Mouse (Mus musculus): ENCODE measurements around the gene Psmd6. TPM values are rescaled to one million over a fixed set of nuclear protein-coding genes. Genes with fewer than 3 reads are reported as not detected.

Psmd6 gene
- polyA plus RNA-seq, 1 experiment, result 22.4 TPM

GRCm38 (mm10) chr14:14066241-14066640, 54.5 kb downstream of the Psmd6 start:
- WGBS, result 25% methylated on average over 6 of the region's 6 CpGs
- no peak for DNase-seq (ENCODE audit: low read depth, low spot score)

DNA sequence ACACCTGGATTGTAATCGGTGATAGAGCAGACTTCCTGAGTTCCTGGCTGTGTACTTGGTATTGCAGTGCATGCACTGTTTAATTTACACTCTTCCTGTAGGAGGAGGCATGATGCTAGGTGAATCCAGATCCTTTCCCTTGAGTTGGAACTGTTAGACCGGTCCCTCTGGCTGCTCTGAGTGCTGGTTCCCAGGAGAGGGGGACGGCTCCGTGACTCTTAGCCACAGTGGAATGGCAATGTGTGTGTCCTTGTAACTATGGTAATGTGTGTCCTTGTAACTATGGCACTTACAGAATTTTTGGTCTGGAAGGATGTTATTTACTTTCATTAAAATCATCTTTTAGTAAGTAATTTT, 55.7 kb downstream of the Psmd6 start:
- WGBS, result 26% methylated on average over 4 of the region's 4 CpGs
- DNase-seq (ENCODE audit: low read depth, low spot score), result no peak

DNA sequence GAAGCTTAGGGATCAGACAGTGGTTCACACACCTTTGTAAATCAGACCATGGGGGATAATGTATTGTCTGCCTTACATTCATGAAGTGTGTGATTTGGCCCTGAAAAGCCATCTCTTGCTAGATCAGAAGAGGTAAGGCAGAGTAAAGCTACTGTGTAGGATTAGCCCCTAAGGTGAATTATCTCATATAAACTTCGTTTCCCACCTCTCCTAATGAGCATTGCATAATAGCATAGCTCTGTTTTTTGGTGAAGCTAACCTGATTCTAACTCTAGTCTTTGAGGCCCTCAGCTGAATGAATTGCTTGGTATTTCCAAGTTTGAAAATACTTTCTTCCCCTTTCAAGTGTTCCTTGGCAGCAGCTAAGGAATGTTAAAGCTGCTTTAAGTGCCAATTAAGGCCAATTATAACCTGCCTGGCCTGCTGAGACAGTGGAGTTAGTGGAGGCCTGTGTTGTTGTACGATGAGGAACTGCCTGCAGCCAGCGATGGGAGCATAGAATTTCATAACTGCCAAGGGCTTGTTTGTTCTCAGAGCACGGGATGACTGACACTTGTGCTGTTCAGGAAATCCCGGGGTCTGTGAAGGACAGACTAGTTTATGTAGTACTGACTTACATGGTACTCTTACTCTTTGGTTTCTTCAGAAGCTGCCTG, 56.2 kb downstream of the Psmd6 start:
- no peak for DNase-seq (ENCODE audit: low read depth, low spot score)
- WGBS, result 13% methylated on average over 5 of the region's 5 CpGs

- whole genome bisulfite sequencing, result 52% methylated on average over 5 of the region's 5 CpGs
- no peak for DNase-seq (ENCODE audit: low read depth, low spot score)
Measured at GRCm38 (mm10) chr14:14063382-14063781, 57.4 kb downstream of the Psmd6 start.

DNA sequence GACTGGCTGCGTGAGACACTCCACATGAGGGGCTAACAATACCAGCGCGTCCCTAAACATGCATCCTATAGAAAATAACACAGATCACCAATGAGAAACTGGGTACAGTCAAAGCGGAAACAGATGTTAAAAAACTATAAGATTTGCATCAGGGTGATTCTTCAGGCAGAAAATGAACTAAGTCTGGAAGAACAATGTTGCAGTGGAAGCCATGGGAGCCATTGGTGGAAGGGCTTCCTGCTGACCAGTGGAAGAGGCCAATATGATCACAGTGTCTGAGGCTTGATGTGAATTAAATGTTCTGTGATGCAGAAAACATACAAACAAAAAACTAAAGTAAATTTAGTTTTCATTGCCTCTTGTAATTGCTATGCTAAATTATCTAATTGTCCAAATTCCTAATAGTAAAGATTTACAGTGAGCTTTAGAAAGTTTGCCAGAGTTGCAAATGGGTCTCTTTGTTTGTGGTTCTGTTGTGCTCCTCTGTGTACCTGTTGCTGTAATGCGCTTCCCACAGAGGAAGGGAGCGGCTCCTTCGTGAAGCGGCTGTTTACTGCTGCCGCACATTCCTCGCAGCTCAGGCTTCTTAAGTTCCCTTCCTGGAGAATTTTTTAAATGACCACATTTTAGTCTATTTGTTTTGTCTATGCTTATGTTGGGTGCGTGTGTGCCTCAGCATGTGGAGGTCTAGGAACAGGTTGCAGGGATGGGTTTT, 58.1 kb downstream of the Psmd6 start:
- no peak for DNase-seq (ENCODE audit: low read depth, low spot score)
- 77% methylated on average over 11 of the region's 11 CpGs for WGBS

Other genes starting within 250 kb of the Psmd6 start
- gene Gm281, start 206.5 kb downstream of the Psmd6 start, polyA plus RNA-seq (2012; rRNA removed), result not detected in 2 replicates
- gene Atxn7, start 159.5 kb downstream of the Psmd6 start, polyA plus RNA-seq (2012; rRNA removed), result 11.3 and 26.5 TPM in 2 replicates
- gene Thoc7, start 159.1 kb downstream of the Psmd6 start, polyA plus RNA-seq (2012; rRNA removed), result 35.2 and 46.9 TPM in 2 replicates
- gene Olfr720, start 65.9 kb upstream of the Psmd6 start, polyA plus RNA-seq (2012; rRNA removed), result not detected in 2 replicates
- gene Olfr31, start 201.8 kb upstream of the Psmd6 start, polyA plus RNA-seq (2012; rRNA removed), result not detected in 2 replicates
- 13.9 and 20.1 TPM in 2 replicates for gene Il3ra, start 225.3 kb upstream of the Psmd6 start, polyA plus RNA-seq (2012; rRNA removed)